Mouse (Mus musculus) bone marrow, adult 2 months (tissue): Measurements from ENCODE around the gene Snx13.

Source experiments
- CTCF ChIP-seq: fragments of 200-500 bp; IDR thresholded peaks from 2 replicates; pipeline ENCODE4 v1.5.1; 2011; ENCODE audit warnings: low read length, control low read depth; ENCODE audit not compliant: control insufficient read depth, insufficient read depth
- POLR2A ChIP-seq: fragments of 200-500 bp; IDR thresholded peaks from 2 replicates; pipeline ENCODE4 v1.6.1; 2011; ENCODE audit warnings: low read depth, mild to moderate bottlenecking, control low read depth, low read length, borderline replicate concordance; ENCODE audit not compliant: control insufficient read depth

DNA sequence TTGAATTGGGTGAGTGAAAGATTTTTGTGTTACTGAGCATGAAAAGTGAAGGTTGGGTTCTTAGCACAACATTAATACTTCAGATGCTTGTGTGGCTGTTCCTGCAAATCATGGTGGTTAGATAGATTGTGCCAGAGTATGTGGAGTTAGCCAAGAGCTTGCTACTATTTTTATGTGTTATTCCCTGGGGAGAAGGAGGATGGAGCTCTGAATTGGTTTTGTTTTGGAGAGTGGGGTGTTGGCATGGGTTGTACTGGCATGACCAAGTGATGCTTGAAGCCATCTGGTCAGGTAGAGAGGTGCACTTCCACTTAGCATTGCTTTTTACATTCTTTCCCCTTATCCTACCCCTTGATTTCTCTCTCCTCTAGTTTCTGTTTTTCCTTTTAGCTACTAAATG, 24.4 kb downstream of the Snx13 start:
- TF ChIP-seq POLR2A: no peak
- no peak for TF ChIP-seq CTCF
